Mouse (Mus musculus) Muller cell, postnatal 12 days (primary cell): ENCODE results near the gene Vmn2r50.
"Not testable (repeated sequence)": the region's sequence is repeated elsewhere in the genome, so short reads cannot be mapped to it uniquely, and the experiment has no call there.

Experiments
- DNase-seq: peaks from one replicate; pipeline ENCODE4 v3.0.0-alpha.2; 2015; ENCODE audit errors: inconsistent ontology term

Gene Vmn2r50

GRCm38 (mm10) chr7:10053196-10053595, at the start of gene Vmn2r50:
Vmn2r50 (minus strand) TSS chr7:10053296.
- not testable (repeated sequence) for DNase-seq

DNA sequence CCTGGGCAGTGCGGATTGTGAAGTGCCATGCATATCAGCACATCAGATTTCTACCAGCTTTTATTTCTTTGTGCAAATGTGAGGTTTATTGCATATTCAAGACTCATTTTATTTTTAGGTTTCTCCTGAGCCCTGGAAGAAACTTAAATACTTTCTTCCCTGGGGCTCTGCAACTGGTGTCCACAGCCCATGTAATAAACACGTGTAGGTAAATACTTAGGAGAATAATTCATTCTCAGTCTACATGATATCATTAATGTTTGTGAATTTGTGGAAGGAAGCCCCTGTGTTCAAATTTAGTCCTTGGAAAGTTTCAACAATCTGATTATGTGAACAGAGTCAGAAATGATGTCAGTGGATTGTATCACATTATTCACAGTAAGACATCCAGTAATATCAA, 60.9 kb downstream of the Vmn2r50 start, which contains the start of gene Vmn2r49:
Gene Vmn2r49, minus strand, starts transcription at position 101 of the 400 bp plus-strand sequence.
- not testable (repeated sequence) for DNase-seq
